In the genomic region with DNA sequence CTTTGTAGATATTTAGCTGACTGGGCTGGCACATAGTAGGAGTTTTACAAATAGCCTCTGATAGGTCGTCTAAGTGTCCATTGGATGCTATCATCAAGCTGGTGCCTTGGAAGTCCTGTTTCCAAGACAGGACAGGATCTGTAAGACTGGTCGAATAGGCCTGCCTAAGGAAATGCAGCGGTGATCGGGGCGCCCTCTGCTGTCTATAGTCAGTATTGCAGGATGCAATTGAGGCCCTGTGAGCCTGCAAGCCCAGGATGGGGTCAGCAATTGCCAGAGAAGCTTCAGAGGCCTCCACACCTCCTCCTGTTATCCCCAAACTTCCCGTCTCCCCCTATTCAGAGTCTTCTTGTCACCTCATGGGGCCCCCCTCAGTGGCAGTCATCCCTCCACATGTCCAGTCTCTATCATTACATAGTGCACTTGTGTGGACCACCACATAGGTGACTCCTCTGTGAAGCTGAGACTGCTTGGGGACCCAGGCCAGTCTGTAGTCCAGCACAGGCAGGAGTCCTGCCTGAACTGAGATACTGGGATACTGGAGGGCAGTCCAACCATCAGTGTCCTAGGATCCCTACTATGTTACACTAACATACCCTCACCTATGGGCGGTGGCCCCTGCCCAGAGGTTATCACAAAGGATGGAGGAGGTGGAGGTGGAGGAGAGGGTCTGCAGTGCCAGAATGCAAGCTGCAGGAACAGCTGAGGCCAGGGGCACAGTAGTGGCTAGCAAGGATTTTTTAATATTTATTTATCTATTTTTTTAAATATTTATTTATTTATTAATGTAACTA, we compare ENCODE assay signal across 8 mouse cellular contexts. TPM values are rescaled to one million over a fixed set of nuclear protein-coding genes. Genes with fewer than 3 reads are reported as not detected.
A peak's percentile ranks its signal among the peaks of the same experiment; 100 is the strongest.
DNase-seq lines count a peak whose midpoint lies in the region; ATAC-seq lines count a peak whose summit lies in the region.

No protein-coding gene starts in this region.

- peak; percentile 88 to 91 for DNase-seq in CD8-positive naive resting alpha-beta T cell, adult 2 months (ENCODE audit: low read depth in 2 of 2, low spot score in 2 of 2)
- DNase-seq in adipocyte (ENCODE audit: low spot score) = peak; percentile 79
- DNase-seq in cerebellum, postnatal 4 days (ENCODE audit: low spot score in 2 of 2) = peak; percentile 65 to 79
- peak; percentile 77 to 81 for DNase-seq in heart, adult 9 months (ENCODE audit: low spot score in 2 of 2)
- peak; percentile 57 to 64 for DNase-seq in layer of hippocampus, postnatal 36 days
- peak; percentile 68 for DNase-seq in spleen, adult 12 weeks (ENCODE audit: low spot score)

- ATAC-seq in megakaryocyte, adult 5-6 weeks (ENCODE audit: poor library complexity, severe bottlenecking) = peak; percentile 32; the same call in 1 of the 2 replicates
- no peak for ATAC-seq in activated CD4-positive, CD25-positive, alpha-beta regulatory T cell, adult 4 months

RNA-seq across cellular contexts. Expression of gene Neurl3, which starts 3.0 kb away (rescaled TPM):
- under 1 TPM; 0.51 to 0.67 TPM for total RNA-seq in layer of hippocampus, postnatal 36 days (2021)
- total RNA-seq in megakaryocyte, adult 5-6 weeks (2015) = 54.2 and 57.5 TPM in 2 replicates
- total RNA-seq in megakaryocyte, adult 5-6 weeks (2017) = 66.0 and 68.3 TPM in 2 replicates
- 10 to 100 TPM; 62.2 to 87.1 TPM for polyA plus RNA-seq in activated CD4-positive, CD25-positive, alpha-beta regulatory T cell, adult 4 months (2017; shearing (Covaris generic))

RNA-seq across cellular contexts. Expression of gene Arid5a, which starts 30.1 kb away (rescaled TPM):
- 10 to 100 TPM; 12.6 to 14.9 TPM for total RNA-seq in layer of hippocampus, postnatal 36 days (2021)
- 14.1 and 14.6 TPM in 2 replicates for total RNA-seq in megakaryocyte, adult 5-6 weeks (2015)
- total RNA-seq in megakaryocyte, adult 5-6 weeks (2017) = 27.0 and 31.9 TPM in 2 replicates
- 10 to 100 TPM; 74.3 to 91.9 TPM for polyA plus RNA-seq in activated CD4-positive, CD25-positive, alpha-beta regulatory T cell, adult 4 months (2017; shearing (Covaris generic))

RNA-seq across cellular contexts. Expression of gene Uggt1, which starts 32.9 kb away (rescaled TPM):
- total RNA-seq in layer of hippocampus, postnatal 36 days (2021) = 10 to 100 TPM; 43.9 to 48.1 TPM
- 77.5 and 77.7 TPM in 2 replicates for total RNA-seq in megakaryocyte, adult 5-6 weeks (2015)
- total RNA-seq in megakaryocyte, adult 5-6 weeks (2017) = 120 and 125 TPM in 2 replicates
- polyA plus RNA-seq in activated CD4-positive, CD25-positive, alpha-beta regulatory T cell, adult 4 months (2017; shearing (Covaris generic)) = 10 to 100 TPM; 19.1 to 22.8 TPM

Comparison
In these comparisons a context has a peak if more than half of its experiments do, and no peak if none do; other contexts are left out.
1. RNA of gene Neurl3, which starts 3.0 kb away (total RNA-seq): 54.2 to 68.3 TPM in megakaryocyte, adult 5-6 weeks; 0.51 to 0.67 TPM in layer of hippocampus, postnatal 36 days; every median in the first group is over 10 times any median in the second.
2. Peak in every context shown above with its lines, with median percentiles within 50 percentile points of each other: DNase-seq.